Mouse (Mus musculus) layer of hippocampus, postnatal 36 days (tissue): Measurements from ENCODE around the gene Kcnj15. TPM values are rescaled to one million over a fixed set of nuclear protein-coding genes. Genes with fewer than 3 reads are reported as not detected.

Experiments used
- DNase-seq, 2 experiments: peaks; one replicate each; pipeline ENCODE4 v3.0.0; 2022
- total RNA-seq, 2 experiments: library from RNA; stranded (reverse); gene quantifications; 2 replicates each; pipeline ENCODE4 v1.2.3; 2021

Gene Kcnj15
- total RNA-seq, 2 experiments from 2014 or later, result not detected

DNA sequence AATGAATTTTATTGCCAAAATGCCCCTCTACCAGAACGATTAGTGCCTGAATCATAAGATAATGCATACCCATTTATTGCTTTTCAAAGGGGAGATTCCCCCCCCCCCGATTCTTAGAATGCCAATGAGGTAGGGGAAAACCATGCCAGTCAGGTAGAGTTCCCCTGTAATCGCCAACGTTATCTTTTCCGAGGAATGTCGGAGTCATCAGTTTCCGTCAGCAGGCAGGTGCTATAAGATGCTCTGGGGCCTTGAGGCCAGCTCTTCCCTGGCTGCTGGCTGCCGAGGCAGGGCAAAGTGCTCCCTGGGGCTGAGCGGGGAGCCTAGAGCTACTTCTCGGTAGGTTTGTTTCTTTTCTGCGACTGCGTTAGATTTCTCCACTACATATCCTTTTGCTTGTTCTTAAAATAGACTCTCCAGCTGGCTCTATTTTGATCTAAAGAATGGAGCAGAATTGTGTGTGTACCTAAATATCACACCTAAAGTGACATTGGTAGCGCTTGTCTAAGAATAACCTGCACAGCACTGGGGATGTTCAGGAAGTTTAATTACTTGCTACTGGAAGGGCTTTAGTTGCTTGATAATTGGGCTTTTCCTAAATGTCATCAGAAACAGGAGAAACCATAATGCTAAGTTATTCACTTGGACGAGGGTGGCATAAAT lies 35.6 kb downstream of the Kcnj15 start:
- no peak for DNase-seq

DNA sequence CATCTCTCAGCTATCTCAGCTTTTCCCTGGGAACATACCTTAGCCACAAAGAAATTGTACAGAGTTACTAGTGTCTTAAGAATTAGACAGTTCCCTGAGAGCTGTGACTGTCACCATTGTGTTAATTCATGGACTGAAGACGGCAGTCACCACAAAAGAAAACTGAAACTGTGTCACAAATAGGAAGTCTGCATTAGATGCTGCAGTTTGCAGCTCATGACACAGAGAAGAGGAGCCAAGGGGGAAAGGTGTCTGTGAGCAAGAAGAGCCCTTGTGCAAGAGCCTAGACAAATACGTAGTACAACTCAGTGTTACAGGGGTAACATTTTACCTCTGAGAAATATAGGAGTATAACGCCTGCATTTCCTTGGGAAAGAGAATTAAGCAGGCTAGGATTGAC lies 40.3 kb downstream of the Kcnj15 start:
- no peak for DNase-seq

DNA sequence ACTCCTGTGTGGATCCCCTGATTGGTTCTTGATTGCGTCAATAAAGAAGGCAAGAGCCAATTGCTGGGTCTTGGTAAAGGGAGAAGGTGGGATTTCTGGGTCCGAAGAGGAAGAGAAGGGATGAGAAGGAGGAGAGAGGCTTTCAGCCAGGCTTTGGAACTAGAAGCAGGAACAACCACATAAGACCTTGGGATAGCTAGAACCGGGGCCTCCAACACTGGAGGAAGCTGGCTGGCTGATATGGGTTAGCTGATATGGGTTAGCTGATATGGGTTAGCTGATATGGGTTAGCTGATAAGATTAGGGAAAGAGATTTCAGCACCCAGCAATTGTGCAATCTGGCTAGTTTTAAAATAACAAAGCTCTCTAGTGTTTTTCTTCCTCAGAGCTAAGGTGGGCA lies 44.3 kb downstream of the Kcnj15 start:
- no peak for DNase-seq

DNA sequence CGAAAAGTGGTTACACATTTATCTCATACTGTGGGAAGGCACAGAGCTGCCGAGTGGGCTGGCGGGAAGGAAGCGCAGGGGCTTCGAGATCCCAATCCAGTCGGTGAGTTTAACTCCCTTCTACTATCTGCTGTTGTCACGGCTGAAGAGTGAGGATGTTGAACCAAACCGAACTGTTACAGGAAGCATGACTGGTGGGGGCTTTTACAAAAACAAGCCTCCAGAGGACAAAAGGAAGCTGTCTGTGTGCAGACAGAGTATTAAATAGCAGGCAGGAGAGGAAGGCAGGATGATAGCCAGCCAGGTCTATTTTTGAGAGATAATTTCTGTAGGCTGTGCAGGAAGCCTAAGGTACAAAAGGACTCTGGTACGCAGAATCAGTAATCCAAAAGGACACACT lies 46.3 kb downstream of the Kcnj15 start:
- no peak for DNase-seq

DNA sequence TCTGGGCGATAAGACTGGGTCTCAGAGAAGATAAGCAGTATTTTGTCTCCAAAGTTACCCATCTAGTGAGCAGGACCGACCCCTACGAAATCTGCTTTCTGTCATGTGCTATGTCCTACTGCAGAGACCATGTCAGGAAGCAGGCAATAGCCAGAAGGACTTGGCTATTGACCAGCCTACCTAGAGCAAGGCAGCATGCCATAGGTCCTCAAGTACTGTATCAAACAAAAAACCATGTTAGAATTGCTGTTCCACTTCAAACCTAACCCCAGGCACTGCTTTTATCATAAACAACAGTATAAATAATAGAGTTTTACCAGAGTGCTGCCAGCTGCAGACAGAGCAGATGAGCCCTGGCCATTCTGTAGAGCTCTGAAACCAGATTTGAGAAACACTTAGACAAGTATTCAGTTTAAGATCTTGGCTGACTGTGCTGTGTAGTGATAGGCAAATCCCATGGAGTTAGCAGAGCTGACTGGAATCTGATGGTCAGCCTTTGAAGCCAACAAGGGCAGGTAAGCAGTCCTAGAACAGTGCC lies 50.5 kb downstream of the Kcnj15 start:
- DNase-seq, result no peak

DNA sequence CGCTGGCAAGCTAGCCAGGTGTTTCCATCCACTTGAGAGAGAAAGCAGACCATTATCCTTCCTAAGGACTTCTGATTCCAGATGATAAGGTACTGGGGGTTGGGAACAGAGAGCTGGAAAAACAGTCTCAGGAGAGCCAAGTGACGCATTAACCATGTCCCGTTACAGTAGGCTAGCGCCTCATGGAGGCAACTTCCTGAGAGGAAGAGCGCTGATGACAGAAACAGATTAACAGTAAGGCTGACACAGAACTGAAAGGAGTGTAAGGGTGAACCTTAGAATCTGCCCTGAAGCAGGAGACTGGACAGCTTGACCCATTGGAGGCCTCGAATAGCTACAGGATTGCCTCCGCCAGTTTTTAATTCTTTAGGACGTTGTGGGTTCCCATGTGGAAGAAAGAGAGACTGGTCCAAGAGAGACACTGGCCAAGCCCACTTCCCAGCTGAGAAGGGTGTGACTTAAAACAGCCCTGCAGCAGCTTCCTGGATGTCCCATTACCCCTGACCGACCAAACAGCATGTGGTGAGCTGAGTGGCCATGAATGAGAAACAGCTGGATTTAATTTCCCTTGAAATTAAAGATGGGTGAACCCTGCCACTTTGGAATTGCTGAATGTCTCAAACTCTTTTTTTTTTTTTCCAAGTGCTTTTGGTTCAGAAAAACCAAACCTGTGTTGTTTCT lies 64.7 kb downstream of the Kcnj15 start:
- DNase-seq, result no peak

DNA sequence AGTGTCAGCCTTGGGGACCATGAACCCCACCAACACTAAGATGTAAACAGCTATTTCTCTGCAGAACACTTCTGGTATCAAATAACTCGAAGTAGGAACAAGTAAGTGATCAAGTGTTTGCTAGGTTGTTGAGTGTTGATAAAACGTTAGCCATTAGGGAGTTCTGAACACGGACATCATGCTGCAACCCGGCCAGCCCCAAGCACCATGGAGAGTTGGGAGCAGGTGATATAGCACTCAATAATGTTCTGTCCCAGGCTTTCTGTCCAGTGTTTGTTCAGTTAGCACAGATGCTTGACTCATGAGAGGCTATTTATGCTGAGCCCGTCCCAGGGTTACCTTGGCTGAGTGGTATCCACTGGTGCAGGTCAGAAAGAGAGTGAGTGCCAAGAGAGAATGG lies 74.8 kb downstream of the Kcnj15 start:
- no peak for DNase-seq

DNA sequence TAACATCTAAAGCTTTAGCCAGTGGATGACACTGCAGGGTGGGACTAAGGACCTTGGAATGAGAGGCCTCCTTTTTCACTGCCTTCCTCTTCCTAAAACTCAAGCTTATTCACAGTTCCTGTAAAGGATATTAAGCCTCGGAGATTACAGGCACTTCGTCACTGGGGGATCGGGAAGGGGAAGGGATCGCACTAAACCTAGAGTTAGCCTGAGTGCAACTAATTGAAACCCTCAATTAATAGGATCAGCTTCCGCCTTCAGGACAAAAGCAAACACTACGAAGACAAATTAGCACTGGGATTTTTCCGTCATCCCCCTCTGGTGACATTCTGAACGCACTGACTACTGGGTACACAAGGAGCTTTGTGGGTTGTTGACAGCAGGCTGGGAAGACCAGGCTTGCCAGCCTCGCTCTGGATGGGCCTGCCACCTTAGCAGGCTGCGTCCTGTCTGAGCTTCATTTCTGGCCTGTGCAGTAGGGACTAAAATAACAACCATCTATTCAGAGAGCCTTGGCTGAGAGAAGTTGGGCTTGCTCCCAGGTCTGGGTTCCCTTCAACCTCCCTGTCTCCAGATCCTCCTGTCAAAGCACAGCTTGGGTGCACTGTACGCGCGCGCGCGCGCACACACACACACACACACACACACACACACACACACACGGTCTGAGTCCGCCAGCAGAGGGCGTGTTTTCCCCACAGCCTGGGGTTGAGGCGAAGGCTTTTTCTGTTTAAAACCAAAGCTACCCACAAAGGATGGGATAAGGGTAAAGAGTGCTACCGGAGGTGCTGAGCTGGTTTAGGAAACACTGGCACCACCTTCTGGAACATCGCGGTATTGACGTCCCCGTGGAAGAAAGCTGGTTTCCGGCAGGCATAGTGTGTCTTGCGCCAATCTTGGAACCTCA lies 83.8 kb downstream of the Kcnj15 start:
- DNase-seq, result peak; percentile 77

DNA sequence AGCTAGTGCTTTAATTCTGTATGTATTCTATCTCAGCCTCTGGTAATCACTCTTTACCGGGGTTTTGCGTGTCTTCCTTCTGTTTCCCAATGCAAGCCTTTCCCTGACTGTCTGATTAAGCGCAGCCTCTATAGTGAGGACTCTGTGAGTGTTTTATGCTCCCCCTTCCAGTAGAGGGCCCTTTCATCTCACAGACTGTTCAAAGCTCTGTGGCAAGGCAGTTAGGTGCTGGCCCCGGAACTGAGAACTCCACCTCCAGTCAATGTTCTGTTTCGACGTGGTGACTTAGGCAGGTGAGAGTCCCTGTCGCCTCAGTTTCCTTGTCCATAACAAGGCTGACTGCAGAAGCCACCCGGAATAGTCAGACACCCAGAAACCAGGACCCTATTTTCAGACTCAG lies 84.7 kb downstream of the Kcnj15 start:
- DNase-seq, result no peak

DNA sequence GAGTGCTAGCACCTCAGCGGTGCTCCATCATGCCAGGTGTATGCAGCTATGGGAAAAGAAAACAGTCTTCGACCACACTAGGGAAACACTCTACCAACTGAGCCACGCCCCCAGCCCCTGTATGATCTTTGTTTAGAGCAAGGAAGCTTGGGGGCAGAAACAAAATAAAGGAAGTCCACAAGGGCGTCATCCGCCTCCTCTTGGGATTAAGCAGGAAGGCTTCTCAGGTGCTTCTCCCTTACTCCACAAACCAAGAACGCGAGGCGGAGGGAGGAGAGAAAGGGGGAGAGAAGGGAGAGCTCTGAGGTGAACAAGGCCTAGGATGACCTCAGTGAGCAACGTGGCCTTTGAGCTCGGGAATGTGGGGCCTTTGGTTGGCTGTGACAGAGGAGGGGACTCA lies 87.6 kb downstream of the Kcnj15 start:
- no peak for DNase-seq

DNA sequence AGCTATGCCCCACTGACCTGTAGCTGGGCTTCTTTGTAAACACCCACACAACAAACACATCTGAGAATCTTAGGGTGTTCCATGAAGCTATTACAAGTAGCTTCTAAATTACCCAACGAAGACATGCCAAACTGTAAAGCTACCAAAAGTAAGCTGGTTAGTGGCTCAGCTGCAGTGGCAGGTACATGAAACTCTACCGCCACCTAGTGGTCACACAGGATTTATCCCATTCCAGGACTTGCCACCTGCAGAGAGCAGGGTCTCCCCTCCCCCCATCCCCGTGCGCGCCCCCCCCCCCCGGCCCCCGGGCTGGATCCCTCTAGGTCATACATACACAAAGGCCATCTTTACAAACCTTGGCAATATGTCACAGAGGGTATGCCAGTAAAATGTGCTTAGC lies 88.5 kb downstream of the Kcnj15 start:
- peak; percentile 62 to 64 for DNase-seq

DNA sequence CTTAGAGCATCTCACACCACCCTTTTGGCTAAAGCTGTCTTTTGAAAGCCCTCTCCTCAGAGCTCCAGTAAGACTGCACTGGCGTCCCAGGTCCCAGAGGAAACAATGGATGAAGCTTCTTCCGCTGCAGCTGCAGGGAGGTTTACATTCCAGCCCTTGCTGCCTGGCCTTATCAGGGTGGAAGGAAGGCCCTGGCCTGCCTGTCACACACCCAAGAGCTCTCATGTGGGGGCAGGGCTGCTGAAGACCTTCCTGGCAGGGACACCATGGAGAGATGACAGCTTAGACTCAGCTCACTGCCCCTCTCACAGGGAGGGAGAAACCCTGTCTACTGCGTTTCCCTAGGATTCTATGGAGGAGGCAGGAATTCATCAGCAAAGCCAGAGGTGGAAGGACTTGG lies 89.8 kb downstream of the Kcnj15 start:
- no peak for DNase-seq

DNA sequence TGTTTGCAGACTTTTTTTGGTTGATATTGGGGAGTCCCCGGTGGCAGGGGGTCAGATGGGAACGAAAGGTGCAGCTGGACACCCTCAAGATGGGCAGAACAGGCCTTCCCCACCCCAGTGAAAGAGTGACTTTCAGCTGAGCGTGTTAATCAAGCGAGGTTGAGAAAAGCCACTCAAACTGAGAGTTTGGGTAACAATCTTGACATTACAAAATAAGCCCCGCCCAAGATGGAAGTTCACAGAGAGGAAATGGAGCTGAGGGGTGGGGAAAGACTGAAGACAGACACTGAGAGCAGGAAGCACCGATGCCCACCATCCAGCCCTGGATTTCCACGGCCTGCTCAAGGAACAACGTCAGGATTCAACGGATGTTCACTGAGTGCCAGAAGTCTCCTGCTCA lies 91.2 kb downstream of the Kcnj15 start:
- no peak for DNase-seq

DNA sequence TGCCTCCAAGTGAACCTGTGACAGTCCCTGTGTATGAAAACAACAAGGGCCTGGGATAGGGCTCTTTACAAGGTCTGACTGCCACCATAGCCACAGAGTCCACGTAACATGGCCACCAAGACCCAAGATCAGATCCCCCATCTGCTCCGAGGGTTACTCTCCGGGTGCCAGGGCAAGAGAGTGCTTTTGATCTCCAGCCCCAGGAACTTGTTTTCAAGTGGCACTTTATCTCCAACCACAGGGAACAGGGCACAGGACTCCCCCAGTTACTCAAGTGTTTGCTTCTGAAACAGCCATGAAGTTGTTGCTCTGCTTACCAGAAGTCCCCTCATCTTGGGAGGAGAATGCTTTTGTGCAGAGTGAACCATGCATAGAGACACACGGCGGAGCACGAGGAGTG lies 92.0 kb downstream of the Kcnj15 start:
- no peak for DNase-seq

DNA sequence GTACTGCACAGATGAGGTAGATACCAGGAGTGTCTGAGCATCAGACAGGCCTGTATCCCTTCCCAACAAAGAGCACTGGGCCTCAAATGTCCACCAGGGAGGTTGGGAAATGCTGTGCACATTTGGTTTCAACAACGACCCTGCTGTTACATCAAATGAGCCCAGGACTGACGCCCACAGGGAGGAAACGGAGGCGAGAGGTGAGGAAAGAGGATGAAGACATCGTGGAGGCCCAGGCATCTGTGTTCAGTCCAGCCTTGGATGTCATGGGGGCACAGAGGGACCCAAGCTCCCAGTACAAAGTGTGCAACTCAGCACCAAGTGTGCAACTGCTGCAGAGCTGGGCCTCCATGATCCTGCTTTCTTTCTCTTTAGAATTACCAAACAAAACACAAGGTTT lies 92.4 kb downstream of the Kcnj15 start:
- DNase-seq, result no peak
